Mouse (Mus musculus) hindbrain, postnatal 0 days (tissue): Measurements from ENCODE around the gene Mest. TPM values are rescaled to one million over a fixed set of nuclear protein-coding genes. Genes with fewer than 3 reads are reported as not detected.
A peak's percentile ranks its signal among the peaks of the same experiment; 100 is the strongest.

Source experiments
- ATAC-seq: fragments of 200-750 bp; cut with Nextera tagmentation; 2 replicates; pipeline ENCODE4 v1.8.0; 2017; ENCODE audit warnings: mild to moderate bottlenecking, moderate TSS enrichment, moderate library complexity
- DNase-seq: peaks from one replicate; pipeline ENCODE4 v3.0.0-alpha.2; 2015; ENCODE audit warnings: low spot score
- H3K27ac ChIP-seq: fragments of 300-500 bp; sonication (generic); 2 replicates; pipeline ENCODE4 v1.5.1; 2014; ENCODE audit warnings: mild to moderate bottlenecking
- H3K27me3 ChIP-seq: fragments of 300-500 bp; sonication (generic); 2 replicates; pipeline ENCODE4 v1.6.1; 2014; ENCODE audit warnings: low read length, mixed read lengths; ENCODE audit not compliant: insufficient read depth
- H3K36me3 ChIP-seq: fragments of 300-500 bp; sonication (generic); 2 replicates; pipeline ENCODE4 v1.6.1; 2014; ENCODE audit warnings: low read length, mixed read lengths; ENCODE audit not compliant: insufficient read depth
- H3K4me1 ChIP-seq: fragments of 300-500 bp; sonication (generic); 2 replicates; pipeline ENCODE4 v1.6.1; 2014; ENCODE audit warnings: antibody characterized with exemption, low read length, mixed read lengths; ENCODE audit not compliant: insufficient read depth
- H3K4me2 ChIP-seq: fragments of 300-500 bp; sonication (generic); 2 replicates; pipeline ENCODE4 v1.6.1; 2014; ENCODE audit warnings: low read depth, mild to moderate bottlenecking, low read length, moderate library complexity, mixed read lengths
- H3K4me3 ChIP-seq: fragments of 300-500 bp; sonication (generic); 2 replicates; pipeline ENCODE4 v1.5.1; 2014; ENCODE audit warnings: low read length
- H3K9ac ChIP-seq: fragments of 300-500 bp; sonication (generic); replicated peaks from 2 replicates; pipeline ENCODE4 v1.6.1; 2014; ENCODE audit warnings: mild to moderate bottlenecking, low read length, moderate library complexity, mixed read lengths
- H3K9me3 ChIP-seq: fragments of 300-500 bp; sonication (generic); 2 replicates; pipeline ENCODE4 v1.6.1; 2016; ENCODE audit warnings: low read length, mixed read lengths
- CTCF ChIP-seq: IDR thresholded peaks from 2 replicates; pipeline ENCODE4 v1.5.1; 2016; ENCODE audit warnings: antibody characterized with exemption, control low read depth, low read depth
- WGBS: fragments of 180-500 bp; shearing (Covaris S2); extraction: QIAGEN DNeasy Blood & Tissue Kit; methylation state at CpG from one replicate; pipeline ENCODE4 v1.1.7; 2014; 5-methylcytosine and 5-hydroxymethylcytosine counted together
- polyA plus RNA-seq: library from polyadenylated mRNA; unstranded; fragments of >200 nt; fragmentation: Nextera tagmentation; extraction: Ambion mirVana; gene quantifications from 2 replicates; pipeline ENCODE4 v1.2.1, GENCODE M21; 2015
- total RNA-seq: library from RNA; depleted of rRNA; stranded (reverse); fragments of >200 nt; gene quantifications from 2 replicates; pipeline ENCODE4 v1.2.3, GENCODE M21; 2014; rRNA removed

Mest gene
- total RNA-seq (237 and 326 TPM in 2 replicates), polyA plus RNA-seq (152 and 154 TPM in 2 replicates)

- H3K9ac ChIP-seq, result no peak within 1 kb of the TSS
- H3K4me1 ChIP-seq, result no peaks in the 10 kb centered on the region
- 71% methylated on average over 7 of the region's 7 CpGs for WGBS
- TF ChIP-seq CTCF, result no peak
- no peak within 1 kb of the TSS for H3K4me2 ChIP-seq
- H3K27me3 ChIP-seq, result no peaks in the 10 kb centered on the region
- H3K27ac ChIP-seq, result 0 out of 2 replicates have a peak within 1 kb of the TSS, but pooled peaks have one; percentile 1
- ATAC-seq (no peak), DNase-seq (no peak)
- no peaks in the 10 kb centered on the region for H3K9me3 ChIP-seq
- no peaks in the 10 kb centered on the region for H3K36me3 ChIP-seq
- no peak within 1 kb of the TSS for H3K4me3 ChIP-seq
These were observed at the start of gene Mest for GRCm38 (mm10) chr6:30723331-30723730. Gene Mest (plus strand): TSS chr6:30723547.

- Histone ChIP-seq H3K27me3 (no peaks in the 10 kb centered on the region), H3K4me3 (no peak overlapping the region), H3K36me3 (no peaks in the 10 kb centered on the region), H3K4me2 (peak overlapping the region; percentile 46), H3K27ac (peak overlapping the region; percentile 86), H3K9ac (peak overlapping the region; percentile 7; the same call in 1 of the 2 replicates), H3K9me3 (no peaks in the 10 kb centered on the region), H3K4me1 (peaks cover 24% of the 10 kb centered on the region)
- 22% methylated on average over 14 of the region's 14 CpGs for WGBS
- ATAC-seq (peak; percentile 56), DNase-seq (peak; percentile 66)
- TF ChIP-seq CTCF, result no peak
These were observed 49.4 kb upstream of the Mest start for GRCm38 (mm10) chr6:30673764-30674561.

- DNase-seq, result peak; percentile 63
- H3K4me1 ChIP-seq, result peaks cover 28% of the 10 kb centered on the region
These were observed 48.5 kb upstream of the Mest start for GRCm38 (mm10) chr6:30674714-30675280.

GRCm38 (mm10) chr6:30675281-30675771, 48.0 kb upstream of the Mest start:
- Histone ChIP-seq H3K4me1 (peaks cover 28% of the 10 kb centered on the region), H3K4me2 (peak overlapping the region; percentile 46), H3K36me3 (no peaks in the 10 kb centered on the region), H3K9me3 (no peaks in the 10 kb centered on the region), H3K27ac (peak overlapping the region; percentile 86), H3K9ac (peak overlapping the region; percentile 50), H3K4me3 (no peak overlapping the region), H3K27me3 (no peaks in the 10 kb centered on the region)
- WGBS, result 7% methylated on average over 11 of the region's 11 CpGs
- TF ChIP-seq CTCF, result no peak
- DNase-seq (peak; percentile 49), ATAC-seq (peak; percentile 55)

More at GRCm38 (mm10) chr6:30674714-30675280, 48.5 kb upstream of the Mest start:
- ATAC-seq, result peak; percentile 24; the same call in 1 of the 2 replicates
- peak overlapping the region; percentile 86 for H3K27ac ChIP-seq
- 24% methylated on average over 9 of the region's 9 CpGs for WGBS
- no peaks in the 10 kb centered on the region for H3K9me3 ChIP-seq
- H3K4me3 ChIP-seq, result no peak overlapping the region
- no peaks in the 10 kb centered on the region for H3K36me3 ChIP-seq
- H3K4me2 ChIP-seq, result peak overlapping the region; percentile 46
- no peaks in the 10 kb centered on the region for H3K27me3 ChIP-seq
- TF ChIP-seq CTCF, result no peak
- peak overlapping the region; percentile 50; the same call in 1 of the 2 replicates for H3K9ac ChIP-seq

GRCm38 (mm10) chr6:30676506-30676905, 46.8 kb upstream of the Mest start:
- Histone ChIP-seq H3K9me3 (no peaks in the 10 kb centered on the region), H3K27me3 (no peaks in the 10 kb centered on the region), H3K4me2 (no peak overlapping the region), H3K36me3 (no peaks in the 10 kb centered on the region), H3K9ac (no peak overlapping the region), H3K4me3 (no peak overlapping the region), H3K4me1 (peaks cover 28% of the 10 kb centered on the region), H3K27ac (no peak overlapping the region)
- TF ChIP-seq CTCF, result no peak
- WGBS, result 81% methylated on average over 6 of the region's 6 CpGs
- no peak for ATAC-seq
- no peak for DNase-seq

- Histone ChIP-seq H3K4me2 (no peak overlapping the region), H3K36me3 (no peaks in the 10 kb centered on the region), H3K4me1 (peaks cover 28% of the 10 kb centered on the region), H3K4me3 (no peak overlapping the region), H3K27me3 (no peaks in the 10 kb centered on the region), H3K9ac (no peak overlapping the region), H3K27ac (no peak overlapping the region), H3K9me3 (no peaks in the 10 kb centered on the region)
- TF ChIP-seq CTCF, result no peak
- no peak for DNase-seq
- WGBS, result 78% methylated on average over 9 of the region's 9 CpGs
- ATAC-seq, result no peak
These were observed 45.8 kb upstream of the Mest start for GRCm38 (mm10) chr6:30677591-30677990.
